Mouse (Mus musculus) ZHBTc4 (cell line): ENCODE results near the gene Zbp1.

Experiments used
- DNase-seq: peaks from one replicate; pipeline ENCODE4 v3.0.0-alpha.2; 2011; ENCODE audit warnings: low read depth, low spot score

Gene Zbp1

DNA sequence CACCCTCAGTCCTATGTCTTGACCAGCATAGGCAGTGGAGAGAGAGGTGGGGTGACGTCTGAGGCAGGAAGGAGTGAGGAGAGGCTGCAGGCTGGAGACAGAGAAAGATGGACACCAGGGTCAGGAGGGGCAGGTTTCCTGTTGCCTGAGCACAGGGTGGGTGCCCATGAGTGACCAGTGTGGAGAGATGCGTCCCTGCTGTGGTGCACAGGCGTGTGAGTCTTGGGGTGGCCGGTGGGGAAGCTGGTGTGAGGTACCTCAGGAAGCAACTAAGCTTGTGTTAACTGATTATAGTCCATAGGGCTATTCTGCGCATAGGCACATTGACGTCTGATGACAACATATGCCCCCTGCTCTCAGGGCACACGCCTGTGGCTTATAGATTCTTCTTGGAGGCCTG lies 39.7 kb downstream of the Zbp1 start:
- DNase-seq: no peak

- DNase-seq: no peak
Observed at GRCm38 (mm10) chr2:173177951-173178350, 40.8 kb downstream of the Zbp1 start.

GRCm38 (mm10) chr2:173177481-173177880 lies 41.2 kb downstream of the Zbp1 start:
- no peak for DNase-seq

GRCm38 (mm10) chr2:173175703-173176102 lies 43.0 kb downstream of the Zbp1 start:
- DNase-seq: peak; percentile 49

DNA sequence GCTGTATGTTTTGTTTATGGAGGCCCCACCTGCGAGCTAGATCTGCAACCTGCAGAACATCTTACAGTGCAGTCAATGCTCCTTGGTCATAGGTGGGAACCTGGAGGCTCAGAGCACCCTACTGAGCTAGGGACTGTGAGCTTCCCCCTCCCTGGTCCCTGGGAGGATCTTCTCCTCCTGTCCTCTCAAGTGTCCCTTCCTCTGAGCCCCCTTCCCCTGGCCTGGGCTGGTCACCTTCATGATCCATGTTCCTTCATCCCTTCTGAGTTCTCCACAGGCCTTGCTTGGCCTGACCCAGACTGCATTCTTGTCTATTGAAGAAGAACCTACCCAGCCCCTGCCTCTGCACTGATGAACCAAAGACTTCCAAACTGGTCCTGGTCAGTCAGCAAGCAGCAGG lies 44.2 kb downstream of the Zbp1 start:
- DNase-seq: no peak

GRCm38 (mm10) chr2:173173521-173174511 lies 44.9 kb downstream of the Zbp1 start:
- DNase-seq: peak; percentile 77

DNA sequence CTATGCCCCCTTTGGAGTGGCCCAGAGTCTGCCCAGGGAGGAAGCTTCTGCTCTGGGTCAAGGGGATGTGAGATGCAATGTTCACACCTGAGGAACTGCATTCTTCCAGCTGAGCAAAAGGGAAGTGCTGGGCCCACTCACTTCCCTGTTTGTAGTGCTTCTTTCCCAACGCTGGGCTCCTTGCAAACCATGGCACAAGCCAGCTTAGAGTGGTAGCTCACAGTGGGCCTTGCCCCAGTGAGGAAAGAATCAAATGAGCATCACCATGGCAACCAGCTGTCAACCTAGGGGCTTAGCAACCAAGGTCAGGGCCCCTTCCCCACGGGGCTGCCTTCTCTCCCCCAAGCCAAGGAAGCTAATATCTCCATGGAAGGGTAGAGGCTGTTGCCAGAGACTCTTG lies 45.7 kb downstream of the Zbp1 start:
- DNase-seq: no peak

- no peak for DNase-seq
Observed at GRCm38 (mm10) chr2:173172386-173172785, 46.3 kb downstream of the Zbp1 start.

GRCm38 (mm10) chr2:173171956-173172355 lies 46.8 kb downstream of the Zbp1 start:
- no peak for DNase-seq

DNA sequence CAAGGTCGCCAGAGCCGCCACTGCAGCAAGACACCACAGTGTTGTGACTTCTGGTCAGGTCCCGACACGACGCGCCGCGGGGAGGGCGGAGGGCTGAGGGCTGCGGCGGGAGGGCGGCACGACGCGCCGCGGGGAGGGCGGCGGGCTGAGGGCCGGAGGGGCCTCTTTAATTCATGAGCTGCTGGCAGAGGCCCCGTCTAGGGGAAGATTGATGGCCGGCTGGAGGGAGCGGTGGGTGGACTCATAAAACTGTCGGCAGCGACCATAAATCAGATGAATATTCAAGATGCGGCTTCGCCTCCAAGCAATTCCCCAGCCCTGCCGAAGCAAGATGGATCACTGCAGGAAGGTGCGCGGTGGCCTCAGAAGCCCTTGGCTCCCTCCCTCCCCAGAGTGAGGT lies 47.3 kb downstream of the Zbp1 start:
- DNase-seq: no peak

DNA sequence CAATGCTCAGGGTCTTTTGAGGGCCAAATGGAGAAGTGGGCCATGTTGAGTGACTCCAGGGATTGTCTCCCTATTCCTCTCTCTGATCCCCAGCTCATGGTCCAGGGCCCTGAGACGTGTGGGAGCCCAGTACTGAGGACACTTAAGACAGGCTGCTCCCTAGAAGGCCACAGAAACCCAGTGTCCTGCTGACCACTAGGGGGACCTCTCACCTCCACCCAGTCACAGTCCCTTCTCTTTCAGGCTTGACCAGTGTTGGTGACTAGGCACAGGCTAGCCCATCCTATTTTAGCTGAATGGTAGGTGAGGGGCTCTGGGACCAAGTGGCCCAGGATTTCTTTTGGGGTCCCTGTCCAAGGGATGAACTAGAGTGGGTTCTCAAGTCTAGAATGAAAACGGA lies 48.0 kb downstream of the Zbp1 start:
- no peak for DNase-seq

DNA sequence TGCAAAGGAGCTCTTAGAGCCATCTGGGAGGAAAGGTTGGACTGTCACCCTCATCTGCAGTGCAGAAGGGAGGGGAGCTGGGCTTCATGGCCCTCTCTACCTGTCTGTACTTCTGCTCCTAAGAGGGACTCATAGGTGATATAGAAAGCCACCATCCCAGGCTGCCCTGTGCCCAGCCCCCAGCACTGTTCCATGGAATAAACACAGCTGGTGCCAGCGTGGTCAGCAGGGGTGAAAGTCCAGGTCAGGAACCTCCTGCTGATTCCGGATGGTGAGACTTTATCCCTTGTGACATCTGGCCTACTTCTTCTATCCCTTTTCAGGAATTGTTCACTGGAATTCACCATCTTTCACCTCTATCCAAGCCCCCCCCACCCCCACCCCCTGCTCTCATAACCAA lies 48.6 kb downstream of the Zbp1 start:
- no peak for DNase-seq

GRCm38 (mm10) chr2:173168411-173168851 lies 50.3 kb downstream of the Zbp1 start:
- no peak for DNase-seq

- DNase-seq: no peak
Observed at GRCm38 (mm10) chr2:173165357-173165756, 53.4 kb downstream of the Zbp1 start.

DNA sequence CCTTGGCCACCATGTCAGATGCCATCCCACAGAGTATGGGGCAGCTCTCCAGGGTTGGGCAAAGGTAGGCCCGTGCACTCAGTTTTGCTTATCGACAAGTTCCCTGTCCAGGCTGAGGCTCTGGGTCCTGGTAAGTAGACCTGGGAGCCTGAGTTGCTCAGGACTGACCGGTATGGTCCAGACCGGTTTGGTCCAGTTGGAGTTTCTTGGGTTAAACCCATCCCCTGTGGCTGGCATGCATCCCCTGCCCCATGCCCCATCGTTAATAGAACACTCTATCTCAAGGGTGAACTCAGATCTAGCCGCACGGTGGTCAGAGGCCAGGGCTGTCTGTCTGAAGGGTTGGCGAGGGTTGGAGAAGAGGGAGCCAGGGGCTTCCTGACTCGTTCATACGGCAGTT lies 53.8 kb downstream of the Zbp1 start:
- no peak for DNase-seq

DNA sequence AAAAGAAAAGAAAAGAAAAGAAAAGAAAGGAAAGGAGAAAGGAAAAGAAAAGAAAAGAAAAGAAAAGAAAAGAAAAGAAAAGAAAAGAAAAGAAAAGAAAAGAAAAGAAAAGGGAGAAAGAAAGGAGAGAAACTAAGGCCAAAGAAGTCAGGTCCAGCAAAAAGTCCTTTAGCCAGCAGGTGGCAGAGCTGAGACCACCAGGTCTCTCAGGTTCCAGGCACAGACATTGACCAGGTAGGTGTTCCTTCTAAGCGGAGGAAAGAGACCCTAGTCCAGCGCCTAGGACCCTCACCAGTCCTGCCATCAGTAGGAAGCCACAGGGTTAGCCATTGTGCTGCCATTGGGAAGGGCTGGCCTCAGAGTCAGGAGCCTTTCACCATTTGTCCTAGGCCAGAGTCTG lies 54.4 kb downstream of the Zbp1 start:
- peak; percentile 52 for DNase-seq

DNA sequence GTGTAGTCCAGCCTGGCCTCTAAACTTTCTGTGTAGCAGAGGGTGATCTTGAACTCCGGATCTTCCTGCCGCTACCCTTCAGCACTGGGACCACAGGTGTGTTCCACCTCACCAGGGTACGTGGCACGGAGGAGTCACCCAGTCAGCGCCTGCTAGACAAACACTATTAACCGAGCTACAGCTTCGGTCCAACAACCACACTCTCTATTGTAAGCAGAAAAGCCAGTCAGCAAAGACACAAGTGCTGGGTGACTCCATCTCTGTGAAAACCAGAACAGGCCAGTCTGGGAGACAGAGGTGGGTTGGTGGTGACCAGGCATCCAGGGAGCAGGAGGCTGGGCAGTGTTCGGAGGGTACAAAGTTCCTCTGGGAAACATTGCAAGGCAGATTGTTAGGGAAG lies 55.3 kb downstream of the Zbp1 start:
- no peak for DNase-seq

DNA sequence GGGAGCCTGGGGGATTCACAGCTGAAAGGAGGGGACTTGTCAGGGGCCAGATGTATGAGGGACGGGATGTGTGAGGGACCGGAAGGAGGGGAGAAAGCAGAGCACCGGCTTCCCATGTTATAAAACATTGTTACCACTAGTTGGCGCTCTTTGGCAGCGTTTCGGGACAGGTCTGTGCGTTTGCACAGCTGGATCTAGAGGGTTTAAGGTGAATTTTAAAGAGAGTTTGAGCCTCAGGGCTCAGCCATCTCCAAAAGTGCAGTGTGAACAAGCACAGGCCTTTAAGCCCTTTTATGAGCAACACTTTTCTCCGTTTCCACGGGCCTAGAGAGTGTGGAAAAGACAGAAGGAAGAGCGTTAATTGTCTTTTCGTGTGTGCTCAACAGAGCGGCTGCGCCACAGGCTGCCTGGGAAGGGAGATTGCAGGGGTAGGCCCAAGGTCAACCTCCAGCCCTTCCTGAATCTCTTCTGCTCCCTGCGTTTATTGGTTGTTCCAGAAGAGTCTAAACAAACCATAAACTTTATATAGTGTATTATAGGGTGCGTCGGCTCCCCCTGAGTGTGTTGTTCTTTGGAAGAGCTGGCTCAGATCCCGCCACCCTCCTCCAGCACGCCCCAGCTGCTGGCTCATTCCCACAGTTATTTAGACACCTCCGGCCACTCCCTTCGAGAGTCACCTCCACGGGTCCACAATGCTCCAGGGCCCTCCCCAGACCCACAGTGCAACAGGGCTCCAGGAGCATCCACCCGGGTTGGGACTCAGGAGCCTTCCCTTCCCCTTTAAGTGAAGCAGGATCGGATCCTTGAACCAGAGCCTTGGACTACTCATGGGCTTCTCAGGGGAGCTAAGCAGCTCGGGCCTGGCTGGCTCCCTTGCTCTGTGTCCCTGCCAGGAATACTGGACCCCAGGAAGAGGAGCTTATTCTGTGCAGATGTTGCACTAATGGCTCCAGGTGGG lies 59.1 kb downstream of the Zbp1 start:
- peak; percentile 94 for DNase-seq

- no peak for DNase-seq
Observed at GRCm38 (mm10) chr2:173158390-173159055, 60.2 kb downstream of the Zbp1 start.

GRCm38 (mm10) chr2:173157871-173158270 lies 60.9 kb downstream of the Zbp1 start:
- no peak for DNase-seq

DNA sequence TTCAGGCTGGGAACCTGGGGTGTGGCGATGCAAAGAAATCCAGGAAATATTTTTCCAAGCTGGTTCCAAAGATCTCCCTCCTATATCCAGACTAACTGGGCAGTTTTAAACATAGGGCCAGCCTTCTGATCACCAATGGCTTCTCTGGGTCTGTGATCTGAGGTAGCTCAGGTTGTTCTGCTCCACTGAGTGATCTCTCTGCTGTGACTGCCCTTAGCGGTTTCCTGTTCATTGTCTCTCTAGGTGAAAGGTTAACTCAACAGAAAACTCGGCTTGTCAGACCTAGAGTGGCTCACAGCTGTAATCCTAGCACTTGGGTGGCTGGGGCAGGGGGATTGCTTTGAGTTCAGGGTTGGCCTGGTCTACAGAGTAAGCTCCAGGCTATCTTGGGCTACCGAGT lies 61.3 kb downstream of the Zbp1 start:
- no peak for DNase-seq

DNA sequence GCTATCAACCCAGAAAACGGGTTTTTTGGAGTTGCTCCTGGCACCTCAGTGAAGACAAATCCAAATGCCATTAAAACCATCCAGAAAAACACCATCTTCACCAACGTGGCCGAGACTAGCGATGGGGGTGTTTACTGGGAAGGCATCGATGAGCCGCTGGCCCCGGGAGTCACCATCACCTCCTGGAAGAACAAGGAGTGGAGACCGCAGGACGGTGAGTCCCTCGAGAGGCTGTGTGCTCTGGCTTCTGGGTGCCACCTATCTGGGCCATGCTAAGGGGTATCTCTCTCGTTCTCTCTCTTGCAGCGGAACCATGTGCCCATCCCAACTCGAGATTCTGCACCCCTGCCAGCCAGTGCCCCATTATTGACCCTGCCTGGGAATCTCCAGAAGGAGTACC lies 61.8 kb downstream of the Zbp1 start:
- no peak for DNase-seq
